Mouse (Mus musculus) cerebellum, adult 8-10 months (tissue): ENCODE measurements around the gene Gpr15.

Source experiments
- DNase-seq: peaks from one replicate; pipeline ENCODE4 v3.0.0; 2022

Gene Gpr15

GRCm38 (mm10) chr16:58669917-58670630 is 48.8 kb downstream of the Gpr15 start, which contains the start of gene Cpox:
Gene Cpox, plus strand, starts transcription at chr16:58670292.
- peak; percentile 79 for DNase-seq

GRCm38 (mm10) chr16:58669264-58669663 is 49.6 kb downstream of the Gpr15 start:
- no peak for DNase-seq

GRCm38 (mm10) chr16:58668586-58668985 is 50.3 kb downstream of the Gpr15 start:
- no peak for DNase-seq
